Mouse (Mus musculus) kidney, adult 2 months (tissue): ENCODE measurements around the gene Atrnl1. TPM values are rescaled to one million over a fixed set of nuclear protein-coding genes. Genes with fewer than 3 reads are reported as not detected.

Source experiments
- DNase-seq: peaks from one replicate; pipeline ENCODE4 v3.0.0; 2021
- H3K27ac ChIP-seq: fragments of 200-500 bp; 2 replicates; pipeline ENCODE4 v1.5.1; 2012; ENCODE audit warnings: low read depth, low read length, control low read depth, inconsistent platforms; ENCODE audit not compliant: insufficient read depth
- H3K27me3 ChIP-seq: fragments of 200-500 bp; replicated peaks from 2 replicates; pipeline ENCODE4 v1.6.1; 2012; ENCODE audit warnings: mild to moderate bottlenecking, moderate library complexity, low read length, inconsistent platforms; ENCODE audit not compliant: control insufficient read depth, insufficient read depth
- H3K36me3 ChIP-seq: fragments of 200-500 bp; 2 replicates; pipeline ENCODE4 v1.6.1; 2012; ENCODE audit warnings: mild to moderate bottlenecking, moderate library complexity, low read length, inconsistent platforms; ENCODE audit not compliant: control insufficient read depth, insufficient read depth
- H3K4me1 ChIP-seq: fragments of 200-500 bp; 2 replicates; pipeline ENCODE4 v1.6.1; 2011; ENCODE audit warnings: low read length; ENCODE audit not compliant: control insufficient read depth, insufficient read depth
- H3K4me3 ChIP-seq: fragments of 200-500 bp; 2 replicates; pipeline ENCODE4 v1.5.1; 2011; ENCODE audit warnings: mild to moderate bottlenecking, low read depth, low read length, control low read depth; ENCODE audit not compliant: insufficient read depth
- CTCF ChIP-seq: fragments of 200-500 bp; conservative IDR thresholded peaks from 2 replicates; pipeline ENCODE4 v1.5.1; 2011; ENCODE audit warnings: low read depth, mild to moderate bottlenecking, control low read depth, low read length, moderate library complexity, mixed read lengths; ENCODE audit not compliant: insufficient read depth, insufficient read length
- POLR2A ChIP-seq: fragments of 200-500 bp; IDR thresholded peaks from one replicate; pipeline ENCODE4 v1.6.1; 2011; ENCODE audit warnings: low read depth, low read length, control low read depth
- WGBS: fragments of 180-500 bp; shearing (Covaris S2); methylation state at CpG from one replicate; pipeline ENCODE4 v1.1.7; 2018; 5-methylcytosine and 5-hydroxymethylcytosine counted together
- polyA plus RNA-seq: library from polyadenylated mRNA; depleted of rRNA; stranded (reverse); fragments of >200 nt; gene quantifications from 2 replicates; pipeline ENCODE4 v1.2.3, GENCODE M21; 2012; rRNA removed

Atrnl1 gene
- polyA plus RNA-seq, 1 experiment, result 13.4 TPM

GRCm38 (mm10) chr19:58164896-58165634, 554.2 kb downstream of the Atrnl1 start:
- TF ChIP-seq POLR2A (no peak), CTCF (no peak)
- H3K27me3 ChIP-seq, result no peaks in the 10 kb centered on the region
- H3K36me3 ChIP-seq, result no peaks in the 10 kb centered on the region
- no peak overlapping the region for H3K27ac ChIP-seq
- H3K4me3 ChIP-seq, result no peak overlapping the region
- DNase-seq, result no peak
- no peaks in the 10 kb centered on the region for H3K4me1 ChIP-seq
- WGBS, result 84% methylated on average over 7 of the region's 7 CpGs

GRCm38 (mm10) chr19:58165635-58166015, 554.8 kb downstream of the Atrnl1 start:
- Histone ChIP-seq H3K36me3 (no peaks in the 10 kb centered on the region), H3K4me3 (no peak overlapping the region), H3K27me3 (no peaks in the 10 kb centered on the region), H3K4me1 (no peaks in the 10 kb centered on the region), H3K27ac (no peak overlapping the region)
- DNase-seq, result peak; percentile 7
- no peak for TF ChIP-seq POLR2A
- TF ChIP-seq CTCF, result no peak
- WGBS, result 53% methylated on average over 9 of the region's 9 CpGs

- no peaks in the 10 kb centered on the region for H3K27me3 ChIP-seq
- no peak for DNase-seq
- 77% methylated on average over 6 of the region's 6 CpGs for WGBS
- no peaks in the 10 kb centered on the region for H3K36me3 ChIP-seq
- TF ChIP-seq POLR2A (no peak), CTCF (no peak)
- H3K4me1 ChIP-seq, result no peaks in the 10 kb centered on the region
- H3K4me3 ChIP-seq, result no peak overlapping the region
- H3K27ac ChIP-seq, result no peak overlapping the region
These were observed 555.3 kb downstream of the Atrnl1 start for GRCm38 (mm10) chr19:58166147-58166546.

GRCm38 (mm10) chr19:58178410-58178809, 567.6 kb downstream of the Atrnl1 start:
- Histone ChIP-seq H3K4me1 (no peaks in the 10 kb centered on the region), H3K27me3 (no peaks in the 10 kb centered on the region), H3K36me3 (no peaks in the 10 kb centered on the region), H3K27ac (no peak overlapping the region), H3K4me3 (no peak overlapping the region)
- DNase-seq, result no peak
- WGBS, result 81% methylated on average over 10 of the region's 10 CpGs
- no peak for TF ChIP-seq CTCF
- no peak for TF ChIP-seq POLR2A

- no peak overlapping the region for H3K4me3 ChIP-seq
- WGBS, result 23% methylated on average over 5 of the region's 5 CpGs
- H3K36me3 ChIP-seq, result no peaks in the 10 kb centered on the region
- H3K4me1 ChIP-seq, result no peaks in the 10 kb centered on the region
- TF ChIP-seq CTCF (no peak), POLR2A (no peak)
- DNase-seq, result no peak
- H3K27me3 ChIP-seq, result no peaks in the 10 kb centered on the region
- no peak overlapping the region for H3K27ac ChIP-seq
These were observed 569.9 kb downstream of the Atrnl1 start for GRCm38 (mm10) chr19:58180773-58181172.

Other genes with a start within 250 kb of the Atrnl1 start
- gene Trub1, start 158.1 kb upstream of the Atrnl1 start, polyA plus RNA-seq, result 5.7 and 6.7 TPM in 2 replicates